Mouse (Mus musculus): Measurements from ENCODE around the gene C130050O18Rik.

C130050O18Rik gene

GRCm38 (mm10) chr5:139404801-139405401 lies at the start of gene C130050O18Rik:
Gene C130050O18Rik (plus strand): TSS chr5:139405280.
- DNase-seq (ENCODE audit: low spot score) = no peak

GRCm38 (mm10) chr5:139358653-139359052 lies 46.4 kb upstream of the C130050O18Rik start:
- DNase-seq (ENCODE audit: low spot score) = peak; percentile 60

GRCm38 (mm10) chr5:139359244-139359643 lies 45.8 kb upstream of the C130050O18Rik start:
- no peak for DNase-seq (ENCODE audit: low spot score)

GRCm38 (mm10) chr5:139363858-139364257 lies 41.2 kb upstream of the C130050O18Rik start:
- no peak for DNase-seq (ENCODE audit: low spot score)

DNA sequence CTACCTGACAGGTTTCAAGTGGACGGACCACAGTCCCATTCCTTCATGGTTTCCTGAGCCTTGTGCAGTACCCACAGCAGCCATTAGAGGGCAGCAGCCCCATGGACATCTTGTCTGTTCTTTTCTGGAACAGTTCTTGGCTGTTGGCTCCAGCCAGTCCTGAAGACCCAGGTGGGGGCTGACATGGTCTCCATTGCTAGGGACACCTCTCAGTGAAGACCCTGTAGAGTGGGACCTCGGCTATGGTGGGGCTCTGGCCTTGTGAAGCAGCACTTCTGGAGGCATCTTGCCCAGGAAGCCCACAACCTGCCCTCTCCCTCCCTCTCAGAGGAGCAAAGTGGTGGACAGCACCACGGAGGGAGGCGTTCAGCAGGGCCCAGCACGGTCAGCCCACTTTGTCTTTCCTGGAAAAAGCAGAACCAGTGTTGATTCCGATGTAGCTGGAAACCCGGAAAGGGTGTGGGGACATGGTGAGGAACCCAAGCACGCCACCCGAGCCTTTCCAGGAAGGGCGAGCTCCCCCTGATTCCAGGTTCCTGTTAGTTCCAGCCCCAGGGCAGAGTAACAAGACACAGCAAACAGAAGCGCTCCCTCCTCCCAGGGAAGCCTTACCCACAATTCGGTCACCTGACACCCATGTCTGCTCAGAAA lies 40.7 kb upstream of the C130050O18Rik start:
- peak; percentile 83 for DNase-seq (ENCODE audit: low spot score)

DNA sequence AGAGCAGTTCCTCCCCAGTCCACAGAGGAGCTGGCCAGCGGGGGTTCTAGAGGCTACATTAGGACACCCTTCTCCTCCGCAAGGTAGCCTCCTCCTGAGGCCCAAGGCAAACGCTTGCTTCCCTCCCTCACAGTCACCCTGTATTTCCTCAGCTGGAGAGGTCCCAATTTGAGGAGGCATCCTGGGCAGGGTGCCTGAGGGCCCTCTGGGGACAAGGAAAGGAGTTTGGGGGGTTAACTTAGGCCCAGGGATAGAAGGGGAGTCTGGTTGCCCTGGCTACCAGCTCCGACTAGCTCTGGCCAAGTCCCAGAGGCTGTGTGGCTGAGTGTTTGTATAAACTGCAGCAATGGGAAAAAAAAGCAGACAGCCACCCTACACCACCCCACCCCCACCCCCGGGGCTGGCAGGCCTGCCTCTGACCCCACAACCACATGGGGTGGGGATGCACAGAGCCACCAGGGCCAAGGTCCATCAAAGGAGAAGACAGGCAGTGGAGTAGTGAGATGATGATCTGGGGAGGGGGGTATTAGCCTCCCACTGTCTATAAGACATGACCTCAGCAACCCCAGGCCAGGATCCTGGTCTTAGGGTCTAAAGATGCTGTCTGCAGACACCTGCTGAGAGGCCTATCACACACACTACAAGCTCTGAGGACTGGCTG lies 40.0 kb upstream of the C130050O18Rik start:
- no peak for DNase-seq (ENCODE audit: low spot score)

GRCm38 (mm10) chr5:139365827-139366226 lies 39.3 kb upstream of the C130050O18Rik start:
- DNase-seq (ENCODE audit: low spot score) = no peak

DNA sequence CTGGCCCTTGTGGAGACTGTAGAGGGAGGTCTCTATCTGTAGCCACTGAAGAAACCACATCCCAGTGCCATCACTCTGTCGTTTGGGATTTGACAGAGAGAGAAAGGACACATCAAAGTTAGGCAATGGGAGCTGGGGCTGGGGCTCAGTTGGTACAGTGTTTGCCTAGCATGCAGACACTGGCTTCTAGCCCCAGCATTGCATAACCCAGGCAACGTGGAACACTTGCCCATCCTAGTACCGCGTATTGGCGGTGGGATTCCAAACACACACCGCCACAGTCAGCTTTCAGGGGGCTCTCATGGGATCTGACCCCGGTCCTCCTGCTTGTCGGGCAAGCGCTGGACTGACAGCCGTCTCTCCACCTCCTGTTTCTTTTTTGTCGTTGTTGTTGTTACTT lies 38.6 kb upstream of the C130050O18Rik start:
- no peak for DNase-seq (ENCODE audit: low spot score)

DNA sequence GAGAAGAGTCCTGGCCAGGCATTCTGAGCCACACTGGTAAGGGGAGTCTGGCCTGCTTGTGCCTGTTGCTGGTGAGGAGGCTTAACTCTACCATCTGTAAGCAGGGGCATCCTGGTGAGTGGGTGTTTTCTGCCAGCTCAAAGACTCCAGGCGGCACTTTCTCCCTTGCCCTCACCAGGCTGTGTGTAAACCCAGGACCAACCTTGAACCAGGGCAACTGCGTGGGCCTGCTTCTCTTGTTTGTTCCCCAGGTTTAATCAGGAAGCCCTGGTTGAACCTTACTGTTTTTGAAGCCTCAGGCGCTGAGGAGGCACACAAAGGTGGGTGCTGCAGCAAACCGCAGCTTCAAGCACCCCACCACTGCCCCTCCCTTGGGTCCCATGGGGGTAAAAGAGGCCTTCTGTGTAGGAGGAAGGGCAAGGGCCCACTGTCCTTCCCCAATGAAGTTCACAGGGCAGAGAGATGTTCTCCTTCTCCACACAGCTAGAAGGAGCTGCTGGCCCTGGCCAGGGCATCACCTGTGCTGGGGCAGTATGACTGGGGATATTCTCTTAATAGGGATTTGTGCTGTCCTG lies 37.1 kb upstream of the C130050O18Rik start:
- DNase-seq (ENCODE audit: low spot score) = no peak

GRCm38 (mm10) chr5:139368638-139369320 lies 36.3 kb upstream of the C130050O18Rik start:
- no peak for DNase-seq (ENCODE audit: low spot score)

GRCm38 (mm10) chr5:139370336-139370735 lies 34.7 kb upstream of the C130050O18Rik start:
- DNase-seq (ENCODE audit: low spot score) = no peak

DNA sequence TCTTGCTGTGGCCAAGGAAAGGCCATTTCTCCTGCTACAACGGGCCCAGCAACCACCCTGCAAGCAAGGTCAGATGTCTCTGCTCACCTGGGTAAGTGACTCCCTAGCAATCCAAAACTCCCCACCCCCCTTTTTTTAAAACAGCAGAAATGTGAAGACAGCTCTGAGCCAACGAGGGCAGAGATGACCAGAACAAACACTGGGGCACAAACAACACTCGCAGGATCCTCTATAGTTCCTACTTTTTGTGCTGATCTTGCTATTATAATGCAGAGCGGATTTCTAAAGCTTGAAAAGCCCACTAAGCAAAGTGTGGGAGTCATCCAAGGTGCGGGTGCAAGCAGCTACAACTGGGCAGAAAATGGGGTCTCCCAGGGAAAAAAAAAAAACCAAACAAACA lies 34.0 kb upstream of the C130050O18Rik start:
- no peak for DNase-seq (ENCODE audit: low spot score)

DNA sequence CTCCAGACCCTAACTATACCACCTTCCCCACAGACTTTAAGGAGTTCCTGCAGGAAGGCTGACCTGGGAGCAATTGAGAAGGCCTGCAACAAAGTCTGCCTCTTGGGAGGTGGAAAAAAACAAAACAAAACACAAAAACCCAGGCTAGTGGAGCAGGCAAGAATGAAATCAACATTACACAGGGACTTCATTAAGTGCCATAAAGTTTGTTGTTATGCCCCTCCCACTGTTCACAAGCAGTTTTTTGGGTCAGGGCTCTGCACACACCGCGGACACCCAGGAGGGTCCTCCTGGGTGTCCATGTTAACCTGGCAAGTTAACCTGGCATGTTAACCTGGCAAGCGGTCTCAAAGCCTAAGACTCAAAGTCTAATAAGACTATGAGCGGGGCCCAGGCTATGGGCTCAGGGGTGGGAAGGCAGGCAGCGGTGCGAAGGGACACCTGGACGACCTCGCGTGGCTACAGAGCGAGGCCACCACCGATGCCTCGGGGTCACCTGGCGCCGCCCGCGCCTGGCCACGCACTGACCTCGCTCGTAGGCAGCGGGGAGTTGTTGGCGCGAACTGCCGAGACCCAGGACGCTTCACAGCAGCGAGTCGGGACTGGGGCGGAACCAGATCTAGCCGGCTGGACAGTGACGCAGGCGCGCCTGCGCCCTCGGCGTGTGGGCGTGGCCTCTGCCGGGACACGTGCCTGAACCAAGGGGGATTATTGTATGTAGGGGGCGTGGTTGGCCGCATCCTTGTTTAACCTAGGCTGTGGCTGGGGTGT lies 33.3 kb upstream of the C130050O18Rik start:
- DNase-seq (ENCODE audit: low spot score) = peak; percentile 89

GRCm38 (mm10) chr5:139373126-139373525 lies 32.0 kb upstream of the C130050O18Rik start:
- no peak for DNase-seq (ENCODE audit: low spot score)

DNA sequence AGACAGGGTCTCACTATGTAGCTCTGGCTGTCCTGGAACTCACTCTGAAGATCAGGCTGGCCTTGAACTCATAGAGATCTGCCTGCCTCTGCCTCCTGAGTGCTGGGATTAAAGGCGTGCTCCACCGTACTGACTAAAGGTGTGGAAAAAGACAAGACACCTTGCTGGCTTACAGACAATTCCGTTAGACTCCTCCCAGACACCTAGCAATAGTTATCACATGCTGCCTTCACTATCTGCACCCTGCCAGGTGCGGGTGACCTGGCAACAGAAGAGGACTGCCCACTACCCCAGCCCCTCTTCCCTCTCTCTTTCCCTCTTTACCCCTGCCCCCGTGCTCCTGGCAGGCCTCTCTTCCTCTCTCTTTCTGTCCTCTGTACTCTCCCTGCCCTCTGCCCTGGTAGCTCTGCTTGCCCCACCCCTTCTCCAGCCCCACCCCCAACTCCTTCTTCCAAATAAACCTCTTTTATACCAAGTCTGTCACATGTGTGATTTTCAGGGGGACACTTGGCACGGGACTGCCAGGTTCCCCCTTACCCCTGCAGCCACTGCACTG lies 31.1 kb upstream of the C130050O18Rik start:
- DNase-seq (ENCODE audit: low spot score) = no peak

GRCm38 (mm10) chr5:139374841-139375240 lies 30.2 kb upstream of the C130050O18Rik start:
- DNase-seq (ENCODE audit: low spot score) = no peak

DNA sequence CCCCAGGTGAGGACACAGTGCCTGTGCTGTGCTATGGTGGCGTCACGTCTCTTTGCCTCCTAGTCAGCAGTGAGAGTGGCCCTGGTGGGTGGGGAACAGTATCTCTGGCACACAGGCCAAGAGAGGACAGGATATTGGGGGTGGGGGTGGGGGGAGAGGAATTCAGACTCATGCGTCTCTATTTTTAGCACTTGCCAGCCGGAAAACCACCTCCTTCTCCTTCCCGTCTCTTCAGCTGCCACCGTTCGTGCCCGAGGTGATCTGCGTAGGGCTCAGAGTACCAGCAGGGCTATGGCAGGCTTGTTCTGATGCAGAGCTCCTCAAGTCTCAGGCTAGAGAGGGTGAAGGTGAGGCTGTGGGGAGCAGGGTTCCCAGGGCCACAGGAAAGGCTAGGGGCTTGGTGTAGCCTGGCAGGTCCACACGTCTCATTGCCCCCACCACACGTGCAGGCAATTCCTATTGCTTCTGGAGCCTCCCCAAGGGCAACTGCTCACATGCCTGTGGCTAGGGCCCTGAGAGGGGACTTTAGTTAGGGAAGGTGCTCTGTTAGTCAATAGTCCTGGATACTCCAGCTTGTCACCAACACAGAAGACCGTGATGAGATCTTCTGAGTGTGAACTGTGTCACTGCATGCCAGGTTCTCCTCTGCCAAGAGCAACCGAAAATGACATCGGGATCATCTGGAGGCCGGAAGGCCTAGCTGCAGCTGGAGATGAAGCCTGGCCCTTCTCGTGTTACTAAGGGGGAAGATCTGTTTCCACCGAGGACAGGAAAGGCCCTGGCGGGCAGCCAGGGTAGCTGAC lies 27.4 kb upstream of the C130050O18Rik start, which contains the start of gene Gpr146:
TSS of gene Gpr146 (plus strand) at position 230 of the 803 bp plus-strand sequence.
- peak; percentile 75 for DNase-seq (ENCODE audit: low spot score)

DNA sequence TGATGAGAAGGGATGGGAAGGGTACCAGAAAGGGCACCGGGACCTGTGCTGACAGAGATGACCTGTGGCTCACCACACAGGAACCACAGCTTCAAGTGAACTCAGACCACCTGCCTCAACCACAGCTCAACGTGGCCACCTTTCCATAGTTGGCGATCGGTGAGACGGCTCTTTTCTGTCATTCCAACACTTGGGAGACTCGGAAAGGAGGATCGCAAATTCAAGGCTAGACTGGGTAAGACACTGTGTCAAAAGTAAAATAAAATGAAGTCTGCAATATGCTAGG lies 26.9 kb upstream of the C130050O18Rik start:
- DNase-seq (ENCODE audit: low spot score) = no peak

DNA sequence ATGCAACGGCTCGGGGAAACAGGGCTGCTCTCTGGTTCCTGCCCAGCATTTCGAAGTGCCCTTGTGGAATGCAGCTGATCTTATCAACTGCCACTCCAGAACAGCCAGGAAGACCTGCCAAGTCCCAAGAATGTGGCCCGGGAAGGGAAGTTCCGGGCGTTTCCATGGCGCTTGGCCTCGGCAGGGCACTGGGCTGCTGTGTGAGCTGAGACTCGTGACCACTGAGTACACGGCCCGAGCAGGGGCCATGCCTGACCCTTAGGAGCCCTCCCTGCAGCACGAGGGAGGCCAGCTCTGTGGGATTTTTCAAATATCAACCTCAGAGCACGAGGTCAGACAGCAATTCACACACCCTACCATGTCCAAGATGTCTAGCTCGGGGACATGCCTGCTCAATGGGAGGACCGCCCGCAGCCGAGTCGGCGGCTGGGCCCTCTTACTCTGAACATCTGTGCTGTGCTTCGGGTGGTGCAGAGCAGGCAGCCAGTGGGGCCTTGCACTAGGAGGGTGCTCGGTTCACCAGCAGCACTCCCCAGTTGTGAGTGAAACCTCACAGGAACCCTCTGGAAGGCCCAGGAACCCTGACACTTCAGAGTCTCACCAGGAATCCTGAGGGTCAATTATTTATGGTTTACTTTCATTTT lies 26.0 kb upstream of the C130050O18Rik start:
- peak; percentile 72 for DNase-seq (ENCODE audit: low spot score)

DNA sequence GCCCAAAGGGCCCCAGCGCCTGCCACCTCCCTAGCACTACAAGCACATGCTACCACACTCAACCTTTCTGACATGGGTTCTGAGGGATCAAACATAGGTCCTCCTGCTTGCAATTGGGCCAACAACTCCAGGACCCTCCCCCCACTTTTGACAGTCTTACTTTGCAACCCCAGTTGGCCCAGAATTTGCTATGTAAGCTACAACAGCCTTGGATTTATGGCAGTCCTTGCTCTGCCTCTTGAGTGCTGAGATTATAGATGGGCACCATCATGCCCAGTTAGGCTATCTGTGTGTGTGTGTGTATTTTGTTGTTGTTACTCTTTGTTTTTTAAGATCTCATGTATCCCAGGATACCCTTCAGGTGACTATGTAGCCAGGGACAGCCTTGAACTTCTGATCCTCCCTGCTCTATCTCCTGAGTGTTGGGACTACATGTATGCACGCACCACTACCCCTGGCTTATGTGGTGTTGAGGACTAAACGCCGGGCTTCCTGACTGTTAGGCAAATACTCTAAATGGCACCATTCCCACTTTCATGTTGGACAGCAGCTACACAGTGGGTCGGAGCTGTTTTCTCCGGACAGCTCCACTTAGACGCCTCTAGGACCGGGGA lies 25.2 kb upstream of the C130050O18Rik start:
- no peak for DNase-seq (ENCODE audit: low spot score)
